Mouse (Mus musculus): ENCODE data around the gene Eif2b1. TPM values are rescaled to one million over a fixed set of nuclear protein-coding genes. Genes with fewer than 3 reads are reported as not detected.
"Not testable (repeated sequence)": the region's sequence is repeated elsewhere in the genome, so short reads cannot be mapped to it uniquely, and the experiment has no call there.

The Eif2b1 gene
- 10 to 100 TPM; 49.2 to 55.6 TPM for polyA plus RNA-seq (2017; shearing (Covaris generic))

- ATAC-seq, result peak; percentile 96
Observed at GRCm38 (mm10) chr5:124578633-124579317, at the start of gene Eif2b1, which contains the start of gene Gtf2h3. Gene Eif2b1, minus strand, starts transcription at chr5:124579131. Gene Gtf2h3, plus strand, starts transcription at chr5:124579140.

- no peak for ATAC-seq
Observed at GRCm38 (mm10) chr5:124624291-124624690, 45.4 kb upstream of the Eif2b1 start.

DNA sequence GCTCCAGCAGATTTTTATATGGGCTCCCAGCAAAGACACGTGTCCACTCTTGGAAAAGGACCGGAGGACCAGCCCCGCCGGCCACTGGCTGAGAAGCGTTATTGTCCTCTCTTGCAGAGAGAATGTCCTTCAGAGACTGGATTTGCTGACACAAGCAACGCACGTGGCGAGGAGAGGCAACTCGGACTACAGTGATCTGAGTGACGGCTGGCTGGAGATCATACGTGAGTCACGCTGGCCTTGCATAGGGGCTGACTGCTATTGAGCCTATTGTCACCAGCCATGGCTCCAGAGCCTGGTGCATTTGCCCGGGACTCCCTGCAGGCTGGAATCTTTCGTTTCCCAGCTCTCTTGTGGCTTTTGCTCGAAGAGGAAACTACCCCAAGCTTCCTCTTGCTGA lies 44.0 kb upstream of the Eif2b1 start:
- no peak for ATAC-seq

GRCm38 (mm10) chr5:124621362-124621761 lies 42.4 kb upstream of the Eif2b1 start:
- ATAC-seq, result no peak

- ATAC-seq, result no peak
Observed at GRCm38 (mm10) chr5:124618711-124619110, 39.8 kb upstream of the Eif2b1 start.

- peak; percentile 28 for ATAC-seq
Observed at GRCm38 (mm10) chr5:124614709-124615108, 35.8 kb upstream of the Eif2b1 start.

- ATAC-seq, result no peak
Observed at GRCm38 (mm10) chr5:124610965-124611364, 32.0 kb upstream of the Eif2b1 start.

- ATAC-seq, result no peak
Observed at GRCm38 (mm10) chr5:124605041-124605622, 26.2 kb upstream of the Eif2b1 start.

- ATAC-seq, result no peak
Observed at GRCm38 (mm10) chr5:124604296-124604695, 25.4 kb upstream of the Eif2b1 start.

DNA sequence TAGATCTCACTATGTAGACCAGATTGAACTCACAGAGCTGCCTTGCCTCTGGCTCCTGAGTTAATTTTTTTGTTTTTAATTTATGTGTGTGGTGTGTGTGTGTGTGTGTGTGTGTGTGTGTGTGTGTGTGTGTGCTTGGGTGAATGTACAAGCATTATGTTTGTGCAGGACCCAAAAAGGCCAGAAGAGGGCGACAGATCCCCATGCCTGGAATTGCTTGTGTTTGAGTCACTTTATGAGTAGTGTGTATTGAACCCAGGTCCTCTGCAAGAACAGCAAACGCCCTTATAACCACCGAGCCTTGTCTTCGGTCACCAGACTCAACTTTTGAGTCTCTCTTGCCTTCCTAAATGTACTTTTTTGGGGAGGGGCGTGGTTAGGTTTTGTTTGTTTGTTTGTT lies 23.4 kb upstream of the Eif2b1 start:
- no peak for ATAC-seq

DNA sequence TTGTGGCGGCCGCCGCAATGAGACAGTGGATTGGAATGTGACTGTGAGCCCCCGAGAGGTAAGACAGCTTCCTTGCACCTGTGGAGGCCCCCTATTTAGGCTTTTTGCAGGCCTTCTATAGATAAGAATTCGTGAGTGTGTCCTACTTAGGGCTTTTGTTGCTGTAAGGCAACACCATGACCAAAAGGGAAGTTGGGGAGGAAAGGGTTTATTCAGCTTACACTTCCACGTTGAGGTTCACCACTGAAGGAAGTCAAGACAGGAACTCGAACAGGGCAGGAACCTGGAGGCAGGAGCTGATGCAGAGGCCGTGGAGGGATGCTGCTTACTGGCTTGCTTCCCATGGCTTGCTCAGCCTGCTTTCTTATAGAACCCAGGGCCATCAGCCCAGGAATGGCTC lies 20.8 kb upstream of the Eif2b1 start:
- ATAC-seq, result not testable (repeated sequence)

- peak; percentile 92 for ATAC-seq
Observed at GRCm38 (mm10) chr5:124598224-124599174, 19.6 kb upstream of the Eif2b1 start.

GRCm38 (mm10) chr5:124592768-124593167 lies 13.8 kb upstream of the Eif2b1 start:
- no peak for ATAC-seq

- no peak for ATAC-seq
Observed at GRCm38 (mm10) chr5:124582515-124582914, 3.6 kb upstream of the Eif2b1 start.

GRCm38 (mm10) chr5:124575467-124575866 lies 3.5 kb downstream of the Eif2b1 start:
- ATAC-seq, result no peak

- no peak for ATAC-seq
Observed at GRCm38 (mm10) chr5:124571068-124571467, 7.9 kb downstream of the Eif2b1 start.

DNA sequence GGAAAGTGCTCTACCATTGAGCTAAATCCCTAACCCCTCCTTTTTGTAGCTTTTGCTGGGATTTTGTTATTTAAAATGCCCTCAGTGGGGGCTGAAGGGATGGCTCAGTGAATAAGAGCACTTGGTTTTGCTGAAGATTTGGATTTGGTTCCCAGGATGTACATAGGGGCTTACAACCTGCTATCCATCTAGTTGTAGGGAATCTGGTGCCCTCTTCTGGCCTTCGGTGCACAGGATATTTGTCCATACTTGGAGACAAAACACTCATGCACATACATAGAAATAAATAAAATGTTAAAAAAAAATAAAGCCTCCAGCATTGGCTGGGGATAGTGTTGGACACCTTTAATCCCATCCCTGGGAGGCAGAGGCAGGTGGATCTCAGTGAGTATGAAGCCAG lies 23.8 kb downstream of the Eif2b1 start:
- ATAC-seq, result no peak

GRCm38 (mm10) chr5:124553607-124554006 lies 25.3 kb downstream of the Eif2b1 start:
- no peak for ATAC-seq

GRCm38 (mm10) chr5:124552558-124553307 lies 26.2 kb downstream of the Eif2b1 start, which contains the start of gene Ddx55:
Gene Ddx55, plus strand, starts transcription at chr5:124552864.
- peak; percentile 94 for ATAC-seq

DNA sequence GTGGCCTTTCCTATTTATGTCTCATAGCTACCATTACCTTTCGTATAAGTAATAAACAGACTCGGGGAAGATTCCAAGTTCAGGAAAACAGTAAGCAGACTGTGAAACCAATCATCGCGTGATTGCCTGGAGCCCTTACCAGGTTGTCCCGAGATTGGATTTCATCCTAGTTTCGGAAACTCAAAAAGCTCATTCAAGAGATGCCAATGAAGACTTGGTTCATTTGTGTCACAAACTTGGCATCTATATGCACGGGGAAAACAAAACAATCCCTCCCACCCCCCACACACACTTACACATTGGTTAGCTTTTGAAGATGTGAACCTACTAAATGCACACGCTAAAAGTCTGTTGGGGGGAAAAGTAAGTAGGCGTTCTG lies 26.8 kb downstream of the Eif2b1 start:
- ATAC-seq, result no peak

DNA sequence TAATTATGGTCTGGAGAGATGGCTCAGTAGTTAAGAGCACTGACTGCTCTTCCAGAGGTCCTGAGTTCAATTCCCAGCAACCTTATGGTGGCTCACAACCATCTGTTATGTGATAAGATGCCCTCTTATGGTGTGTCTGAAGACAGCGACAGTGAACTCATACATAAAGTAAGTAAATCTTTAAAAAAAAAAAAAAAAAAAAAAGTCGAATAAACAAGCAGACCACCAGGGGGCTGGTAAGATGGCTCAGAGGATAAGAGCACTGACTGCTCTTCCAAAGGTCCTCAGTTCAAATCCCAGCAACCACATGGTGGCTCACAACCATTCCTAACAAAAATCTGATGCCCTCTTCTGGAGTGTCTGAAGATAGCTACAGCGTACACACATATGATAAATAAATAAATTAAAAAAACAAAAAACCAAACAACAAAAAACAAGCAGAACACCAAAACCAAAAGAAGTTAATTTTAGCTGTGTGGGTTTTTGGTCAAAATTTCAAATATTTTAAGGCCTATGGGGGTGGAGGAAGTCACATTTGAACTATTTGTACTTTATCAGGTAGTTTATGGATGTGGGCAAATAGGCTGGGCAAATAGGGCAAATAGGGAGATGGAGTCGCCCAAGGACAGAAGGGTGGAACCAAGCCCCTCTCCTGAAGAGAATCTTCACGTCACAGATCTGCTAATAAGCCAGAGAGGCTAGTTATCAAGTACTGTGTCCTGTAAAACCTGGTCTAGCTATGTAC lies 27.4 kb downstream of the Eif2b1 start:
- ATAC-seq, result not testable (repeated sequence)

- ATAC-seq, result not testable (repeated sequence)
Observed at GRCm38 (mm10) chr5:124550737-124551136, 28.2 kb downstream of the Eif2b1 start.
